Mouse (Mus musculus) myocyte (in vitro differentiated cells): ENCODE results near the gene Itsn1. TPM values are rescaled to one million over a fixed set of nuclear protein-coding genes. Genes with fewer than 3 reads are reported as not detected.
A peak's percentile ranks its signal among the peaks of the same experiment; 100 is the strongest.

Experiments
- H3K27me3 ChIP-seq: one replicate; pipeline ENCODE4 v1.6.1; 2011; ENCODE audit not compliant: control insufficient read depth, insufficient read depth, insufficient read length
- H3K36me3 ChIP-seq: one replicate; pipeline ENCODE4 v1.6.1; 2011; ENCODE audit not compliant: control insufficient read depth, insufficient read depth
- H3K4me2 ChIP-seq: one replicate; pipeline ENCODE4 v1.6.1; 2011; ENCODE audit warnings: low read depth, control low read depth
- H3K4me3 ChIP-seq: one replicate; pipeline ENCODE4 v1.5.1; 2011; ENCODE audit warnings: mild to moderate bottlenecking, control low read depth, moderate library complexity
- H3K79me2 ChIP-seq: one replicate; pipeline ENCODE4 v1.6.1; 2011; ENCODE audit not compliant: control insufficient read depth, insufficient read depth
- H3ac ChIP-seq: one replicate; pipeline ENCODE4 v1.6.1; 2011; ENCODE audit not compliant: control insufficient read depth, insufficient read length
- CEBPB ChIP-seq: IDR thresholded peaks from 2 replicates; pipeline ENCODE4 v1.6.1; 2011; ENCODE audit warnings: mild to moderate bottlenecking, moderate library complexity; ENCODE audit not compliant: poor library complexity, insufficient read depth, severe bottlenecking
- MAX ChIP-seq: IDR thresholded peaks from one replicate; pipeline ENCODE4 v1.6.1; 2011; ENCODE audit warnings: low read depth, mild to moderate bottlenecking, control low read depth
- MYOD1 ChIP-seq, 3 experiments: IDR thresholded peaks; one replicate each; pipeline ENCODE4 v1.6.1; 2011; ENCODE audit warnings: control low read depth in 2 of 3, low read depth in 2 of 3, mild to moderate bottlenecking in 2 of 3, moderate library complexity in 1 of 3; ENCODE audit not compliant: insufficient read length in 2 of 3, control insufficient read depth in 1 of 3
- MYOG ChIP-seq, 3 experiments: IDR thresholded peaks; one replicate each; pipeline ENCODE4 v1.6.1; 2011; ENCODE audit warnings: control low read depth in 2 of 3, low read depth in 2 of 3, mild to moderate bottlenecking in 2 of 3; ENCODE audit not compliant: insufficient read length in 2 of 3, control insufficient read depth in 1 of 3, insufficient read depth in 1 of 3
- POLR2A ChIP-seq: IDR thresholded peaks from one replicate; pipeline ENCODE4 v1.6.1; 2011; ENCODE audit warnings: low read depth, mild to moderate bottlenecking, control low read depth, moderate library complexity; ENCODE audit not compliant: insufficient read length
- POLR2AphosphoS2 ChIP-seq: IDR thresholded peaks from one replicate; pipeline ENCODE4 v1.6.1; 2011; ENCODE audit warnings: low read depth, control low read depth; ENCODE audit not compliant: insufficient read length
- REST ChIP-seq: IDR thresholded peaks from one replicate; pipeline ENCODE4 v1.6.1; 2011; ENCODE audit warnings: mild to moderate bottlenecking, control low read depth, moderate library complexity; ENCODE audit not compliant: insufficient read depth, insufficient read length
- SRF ChIP-seq: IDR thresholded peaks from one replicate; pipeline ENCODE4 v1.6.1; 2011; ENCODE audit warnings: low read depth; ENCODE audit not compliant: control insufficient read depth, insufficient read length
- TCF12 ChIP-seq: IDR thresholded peaks from one replicate; pipeline ENCODE4 v1.6.1; 2011; ENCODE audit warnings: mild to moderate bottlenecking, control low read depth; ENCODE audit not compliant: poor library complexity, insufficient read depth, severe bottlenecking
- USF1 ChIP-seq: IDR thresholded peaks from one replicate; pipeline ENCODE4 v1.6.1; 2011; ENCODE audit warnings: low read depth, mild to moderate bottlenecking, control low read depth, moderate library complexity
- polyA plus RNA-seq: library from polyadenylated mRNA; unstranded; fragments of >200 nt; fragmentation: generic; extraction: Trizol; gene quantifications from one replicate; pipeline ENCODE4 v1.2.1, GENCODE M21; 2012; ENCODE audit warnings: missing spikeins

Gene Itsn1
- polyA plus RNA-seq, 1 experiment = 27.5 TPM

DNA sequence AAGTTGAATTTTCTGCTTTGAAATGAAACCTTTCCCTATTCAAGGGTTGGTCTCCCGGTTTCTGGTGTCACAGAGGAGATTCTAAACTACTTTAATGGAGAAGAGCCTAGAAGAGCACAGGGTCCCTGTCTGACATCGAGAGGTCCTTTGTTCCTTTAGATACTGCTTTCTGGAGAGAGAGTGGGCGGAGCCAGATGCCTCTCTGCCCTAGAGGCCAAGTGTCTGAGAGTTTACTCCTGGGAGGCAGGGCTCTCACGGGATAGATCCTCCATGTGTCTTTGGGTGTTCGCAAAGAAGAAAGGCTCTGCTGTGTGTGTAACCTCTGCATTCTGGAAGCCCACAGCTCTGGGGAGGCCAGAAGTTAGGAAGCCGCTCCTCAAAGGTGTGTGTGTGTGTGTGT is 190.0 kb downstream of the Itsn1 start:
- no peak for TF ChIP-seq MYOD1 (IDR thresholded peaks at IDR 0.05; ENCODE audit: control insufficient read depth in 1 of 3, insufficient read length in 2 of 3, low read depth in 2 of 3)
- Histone ChIP-seq H3ac (no peak overlapping the region), H3K27me3 (no peaks in the 10 kb centered on the region), H3K4me3 (no peak overlapping the region), H3K4me2 (no peak overlapping the region), H3K79me2 (no peaks in the 10 kb centered on the region), H3K36me3 (peaks cover 6% of the 10 kb centered on the region)

DNA sequence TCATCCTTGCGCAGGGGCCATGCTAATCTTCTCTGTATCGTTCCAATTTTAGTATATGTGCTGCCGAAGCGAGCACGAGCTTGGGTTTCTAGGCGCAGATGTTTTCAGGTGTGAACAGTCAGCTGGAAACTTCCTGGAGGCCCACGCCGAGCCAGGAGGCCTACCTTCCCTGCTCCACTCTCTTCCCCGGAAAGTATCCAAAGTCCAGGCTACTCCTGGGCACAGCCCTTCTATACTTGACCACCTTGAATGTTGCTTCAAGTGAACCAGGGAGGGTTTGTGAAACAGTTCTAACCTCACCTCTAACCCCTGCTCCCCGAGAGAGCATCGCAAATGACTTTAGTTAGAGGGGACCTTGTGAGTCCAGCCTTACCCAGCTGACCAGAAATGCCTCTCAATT is 192.3 kb downstream of the Itsn1 start:
- no peak overlapping the region for H3K4me3 ChIP-seq
- TF ChIP-seq MAX (no peak), SRF (no peak), CEBPB (no peak), POLR2A (no peak), REST (no peak), POLR2AphosphoS2 (no peak), MYOD1 (IDR thresholded peaks at IDR 0.05; ENCODE audit: control insufficient read depth in 1 of 3, insufficient read length in 2 of 3, low read depth in 2 of 3) (no peak), USF1 (no peak), MYOG (IDR thresholded peaks at IDR 0.05; ENCODE audit: control insufficient read depth in 1 of 3, insufficient read depth in 1 of 3, insufficient read length in 2 of 3, low read depth in 2 of 3) (no peak)
- H3K36me3 ChIP-seq = peaks cover 18% of the 10 kb centered on the region
- H3K4me2 ChIP-seq = no peak overlapping the region
- H3K79me2 ChIP-seq = no peaks in the 10 kb centered on the region
- no peak overlapping the region for H3ac ChIP-seq
- no peaks in the 10 kb centered on the region for H3K27me3 ChIP-seq

DNA sequence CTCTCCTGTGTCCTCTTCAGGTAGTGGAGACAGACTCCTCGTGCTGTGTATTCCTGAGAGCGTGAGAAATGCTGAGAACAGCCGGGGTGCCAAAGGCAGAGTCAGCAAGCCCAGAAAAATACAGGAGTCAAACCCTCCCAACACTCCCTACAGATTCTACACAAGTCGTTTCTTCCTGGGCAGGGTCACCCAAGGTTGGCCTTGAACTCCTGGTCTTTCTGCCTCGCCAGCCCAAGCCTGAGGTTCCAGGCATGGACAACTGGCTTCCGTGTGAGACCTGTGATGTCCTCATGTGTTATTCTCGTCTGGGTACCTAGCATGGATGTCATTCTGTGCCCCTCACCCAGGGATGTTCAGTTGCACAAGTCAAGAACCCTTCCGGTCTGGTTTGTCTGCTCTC is 193.9 kb downstream of the Itsn1 start:
- H3K4me3 ChIP-seq = no peak overlapping the region
- H3ac ChIP-seq = no peak overlapping the region
- peaks cover 29% of the 10 kb centered on the region for H3K36me3 ChIP-seq
- TF ChIP-seq MYOG (IDR thresholded peaks at IDR 0.05; ENCODE audit: control insufficient read depth in 1 of 3, insufficient read depth in 1 of 3, insufficient read length in 2 of 3, low read depth in 2 of 3) (no peak), POLR2AphosphoS2 (peak; percentile 75)
- no peak overlapping the region for H3K4me2 ChIP-seq
- no peaks in the 10 kb centered on the region for H3K27me3 ChIP-seq
- H3K79me2 ChIP-seq = no peaks in the 10 kb centered on the region

DNA sequence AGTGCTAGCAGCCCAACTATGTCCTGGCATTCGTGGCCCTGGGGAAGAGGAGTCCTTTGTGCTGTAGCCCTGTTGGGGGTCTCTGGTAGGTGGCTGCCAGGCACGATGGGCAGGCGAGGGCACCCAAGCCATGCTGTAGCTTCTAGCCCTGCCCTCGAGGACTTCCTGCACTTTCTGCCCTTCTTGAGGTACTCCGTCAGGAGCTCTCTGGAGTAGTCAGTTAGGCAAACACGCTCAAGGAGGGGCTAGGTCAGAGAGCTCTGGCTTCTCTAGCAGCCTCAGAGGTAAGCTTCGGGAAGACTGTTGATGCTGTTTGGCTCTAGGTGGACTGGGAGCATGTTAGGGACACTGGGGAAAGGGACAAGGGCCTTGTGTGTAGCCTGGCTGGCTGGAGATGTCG is 195.3 kb downstream of the Itsn1 start:
- no peak overlapping the region for H3K4me3 ChIP-seq
- TF ChIP-seq POLR2A (no peak), POLR2AphosphoS2 (peak; percentile 20)
- H3K27me3 ChIP-seq = no peaks in the 10 kb centered on the region
- H3K4me2 ChIP-seq = no peak overlapping the region
- H3K79me2 ChIP-seq = peaks cover 6% of the 10 kb centered on the region
- peaks cover 44% of the 10 kb centered on the region for H3K36me3 ChIP-seq
- no peak overlapping the region for H3ac ChIP-seq

DNA sequence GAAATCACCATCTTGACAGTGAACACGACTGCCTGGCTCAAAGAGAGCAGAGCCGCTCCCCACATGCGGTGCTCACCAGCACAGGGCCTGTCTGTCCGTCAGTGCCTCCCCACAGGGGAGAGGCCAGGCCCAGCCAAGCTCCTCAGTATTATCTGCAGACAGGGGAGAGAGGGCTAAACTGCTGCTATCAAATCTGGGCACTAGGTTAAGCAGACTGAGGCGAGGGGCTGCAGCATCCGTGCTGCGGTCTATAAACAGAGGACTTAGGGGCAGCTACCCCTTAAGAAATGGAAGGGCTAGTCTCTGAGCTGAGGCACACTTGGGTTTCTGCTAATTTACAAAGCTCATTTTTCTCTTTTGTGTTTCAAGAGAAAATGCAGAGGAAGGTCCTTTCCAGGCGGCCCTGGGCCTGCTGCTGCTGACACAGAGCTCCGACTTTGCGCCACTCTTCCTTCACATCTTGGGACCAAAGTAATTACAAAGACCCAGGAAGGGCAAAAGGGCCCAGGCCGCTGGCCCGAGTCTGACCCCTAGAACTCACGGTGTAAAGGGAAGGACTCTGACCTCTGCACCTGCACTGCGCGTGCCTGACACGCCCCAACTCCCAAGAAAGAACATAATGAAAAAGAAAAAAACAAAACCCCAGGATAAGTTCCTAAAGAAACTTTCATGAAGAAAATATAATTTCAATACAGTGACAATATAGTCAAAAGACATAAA is 199.0 kb downstream of the Itsn1 start:
- peaks cover 48% of the 10 kb centered on the region for H3K36me3 ChIP-seq
- TF ChIP-seq MYOD1 (IDR thresholded peaks at IDR 0.05; ENCODE audit: control insufficient read depth in 1 of 3, insufficient read length in 2 of 3, low read depth in 2 of 3) = no peak
- TF ChIP-seq POLR2AphosphoS2 = peak; percentile 11

DNA sequence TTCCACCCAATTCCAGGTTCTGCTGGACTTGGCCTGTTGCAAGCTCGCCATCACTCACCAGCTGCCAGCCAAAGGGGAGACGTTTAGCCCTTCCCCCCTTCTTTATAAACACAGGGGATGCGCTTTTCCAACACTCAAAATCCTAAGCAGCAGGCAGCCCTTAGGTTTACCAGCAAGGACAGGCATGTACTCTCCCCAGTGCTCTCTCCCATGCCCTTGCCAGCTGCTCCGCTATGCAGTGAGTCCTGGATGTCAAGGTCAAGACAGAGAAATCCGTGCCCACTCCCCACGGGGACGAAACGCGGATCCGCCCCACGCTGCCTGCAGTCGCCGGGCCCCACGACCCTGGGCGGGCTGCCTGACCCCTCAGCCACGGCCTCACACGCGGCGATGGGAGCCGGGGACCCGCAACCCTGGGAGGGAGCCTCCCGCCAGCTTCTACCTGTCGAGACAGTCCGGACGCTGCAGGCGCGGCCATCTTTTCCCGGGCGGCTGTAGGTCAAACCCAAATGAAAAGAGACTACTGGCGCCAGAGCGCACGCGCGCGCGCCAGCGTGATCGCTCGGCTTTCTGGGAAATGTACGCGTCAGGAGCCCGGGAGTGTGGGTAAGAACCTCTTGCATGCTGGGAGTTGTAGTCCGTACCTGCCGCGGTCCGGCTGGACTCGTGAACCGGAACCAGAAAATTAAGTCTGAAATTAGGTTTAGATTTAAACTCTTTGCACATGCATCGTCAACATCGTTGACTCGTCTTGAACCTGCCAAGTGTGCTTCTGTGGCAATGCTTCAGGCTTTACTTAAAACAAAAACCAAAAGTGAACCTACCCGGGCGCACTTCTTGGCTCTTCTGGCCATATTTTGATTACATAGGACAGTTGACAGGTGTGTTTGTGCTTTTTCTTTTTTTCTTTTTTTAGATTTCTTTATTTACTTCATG is 202.3 kb downstream of the Itsn1 start:
- Histone ChIP-seq H3K79me2 (peaks cover 25% of the 10 kb centered on the region), H3K4me2 (peak overlapping the region; percentile 95), H3ac (peak overlapping the region; percentile 81), H3K27me3 (no peaks in the 10 kb centered on the region), H3K4me3 (peak overlapping the region; percentile 86), H3K36me3 (peaks cover 30% of the 10 kb centered on the region)
- no peak for TF ChIP-seq POLR2AphosphoS2
- TF ChIP-seq SRF = peak; percentile 10
- TF ChIP-seq REST = no peak
- peak; percentile 72 for TF ChIP-seq POLR2A
- no peak for TF ChIP-seq MYOG (IDR thresholded peaks at IDR 0.05; ENCODE audit: control insufficient read depth in 1 of 3, insufficient read depth in 1 of 3, insufficient read length in 2 of 3, low read depth in 2 of 3)
- no peak for TF ChIP-seq USF1
- TF ChIP-seq TCF12 = no peak

More for the DNA sequence above, 199.0 kb downstream of the Itsn1 start:
- H3K27me3 ChIP-seq = no peaks in the 10 kb centered on the region
- H3ac ChIP-seq = no peak overlapping the region
- H3K79me2 ChIP-seq = peaks cover 25% of the 10 kb centered on the region
- H3K4me3 ChIP-seq = no peak overlapping the region
- no peak overlapping the region for H3K4me2 ChIP-seq
